Mouse (Mus musculus) lung, postnatal 14 days (tissue): ENCODE measurements around the gene Esrp2.

Source experiments
- DNase-seq: peaks from one replicate; pipeline ENCODE4 v3.0.0; 2021

The Esrp2 gene

DNA sequence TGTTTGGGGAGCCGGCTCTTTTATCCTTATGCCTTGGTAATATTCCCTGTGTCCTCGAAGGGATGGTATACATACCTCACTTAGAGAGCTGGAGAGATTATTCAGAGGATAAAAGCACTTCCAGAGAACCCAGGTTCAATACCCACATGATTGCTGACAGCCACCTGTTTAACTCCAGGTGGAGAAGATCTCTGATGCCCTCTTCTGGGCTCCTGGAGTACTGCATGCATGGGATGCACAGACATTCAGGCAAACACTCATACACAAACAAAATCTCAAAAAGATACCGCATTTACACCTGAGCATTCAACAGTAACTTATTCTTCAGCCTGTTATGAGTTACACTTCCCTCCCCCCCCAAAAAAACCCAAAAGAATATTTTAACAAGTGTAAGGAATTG lies 20.9 kb downstream of the Esrp2 start:
- peak; percentile 58 for DNase-seq

- no peak for DNase-seq
These were observed 24.3 kb downstream of the Esrp2 start for GRCm38 (mm10) chr8:106112514-106112913.

GRCm38 (mm10) chr8:106112041-106112440 lies 24.7 kb downstream of the Esrp2 start:
- DNase-seq: no peak

DNA sequence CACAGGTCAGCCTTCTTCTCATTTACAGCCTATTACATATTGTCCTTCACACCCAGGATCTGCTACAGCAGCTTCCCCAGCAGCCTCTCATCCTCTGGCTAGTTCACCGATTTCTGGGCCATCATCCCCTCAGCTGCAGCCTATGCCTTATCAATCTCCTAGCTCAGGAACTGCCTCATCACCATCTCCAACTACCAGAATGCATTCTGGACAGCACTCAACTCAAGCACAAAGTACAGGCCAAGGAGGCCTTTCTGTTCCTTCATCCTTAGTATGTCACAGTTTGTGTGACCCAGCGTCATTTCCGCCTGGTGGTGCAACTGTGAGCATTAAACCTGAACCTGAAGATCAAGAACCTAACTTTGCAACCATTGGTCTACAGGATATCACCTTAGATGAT lies 28.0 kb downstream of the Esrp2 start:
- no peak for DNase-seq

DNA sequence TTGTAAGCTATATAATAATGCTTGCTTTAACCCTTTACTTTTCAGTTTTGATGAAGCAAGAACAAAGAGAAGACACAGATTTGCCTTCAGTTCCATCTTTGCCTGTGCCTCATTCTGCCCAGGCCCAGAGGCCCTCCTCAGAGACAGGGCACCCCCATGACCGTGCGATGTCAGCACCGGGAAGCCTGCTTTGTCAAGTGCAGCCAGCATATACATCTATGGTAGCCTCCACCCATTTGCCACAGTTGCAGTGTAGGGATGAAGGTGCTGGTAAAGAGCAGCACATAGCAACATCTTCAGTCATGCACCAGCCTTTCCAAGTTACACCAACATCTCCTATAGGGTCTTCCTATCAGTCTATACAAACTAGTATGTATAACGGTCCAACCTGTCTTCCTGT lies 28.7 kb downstream of the Esrp2 start:
- DNase-seq: no peak

DNA sequence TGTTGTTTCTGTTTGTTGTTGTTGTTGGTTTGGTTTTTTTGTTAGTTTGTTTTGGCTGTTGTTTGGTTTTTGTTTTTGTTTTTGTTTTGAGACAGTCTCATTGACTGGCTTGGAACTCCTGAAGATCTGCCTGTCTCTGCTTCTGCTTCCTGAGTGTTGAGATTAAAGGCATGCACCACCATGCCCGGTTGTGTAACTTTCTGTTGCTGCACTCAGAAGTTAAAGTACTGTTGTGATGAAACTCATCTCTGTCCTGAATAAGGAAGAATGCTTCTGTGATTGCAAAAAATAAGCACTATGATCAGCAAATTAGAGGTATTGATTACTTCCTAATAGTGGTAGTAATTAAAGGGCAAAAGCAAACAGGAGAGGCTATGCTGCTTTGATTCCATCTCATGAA lies 30.6 kb downstream of the Esrp2 start:
- no peak for DNase-seq

GRCm38 (mm10) chr8:106103888-106104287 lies 32.9 kb downstream of the Esrp2 start:
- DNase-seq: no peak

DNA sequence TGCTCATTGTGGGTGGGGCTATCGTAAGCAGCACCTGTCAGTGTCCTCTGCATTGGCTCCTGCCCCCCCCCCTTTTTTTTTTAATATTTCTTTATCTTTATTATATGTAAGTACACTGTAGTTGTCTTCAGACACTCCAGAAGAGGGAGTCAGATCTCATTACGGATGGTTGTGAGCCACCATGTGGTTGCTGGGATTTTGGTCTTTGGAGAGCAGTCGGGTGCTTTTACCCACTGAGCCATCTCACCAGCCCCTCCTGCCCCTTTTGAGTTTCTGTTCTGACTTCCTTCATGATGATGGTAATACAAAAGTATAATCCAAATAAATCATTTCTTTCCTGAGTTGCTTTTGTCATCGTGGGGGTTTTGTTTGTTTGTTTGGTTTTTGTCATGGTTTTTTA lies 34.5 kb downstream of the Esrp2 start:
- no peak for DNase-seq
